Mouse (Mus musculus): ENCODE measurements at regions not wholly inside any gene's neighbourhood (a gene's known extent, or its start where the extent isn't known, plus 50 kb on each side); places are given as distances from the start of the nearest gene placed in this dataset.

DNA sequence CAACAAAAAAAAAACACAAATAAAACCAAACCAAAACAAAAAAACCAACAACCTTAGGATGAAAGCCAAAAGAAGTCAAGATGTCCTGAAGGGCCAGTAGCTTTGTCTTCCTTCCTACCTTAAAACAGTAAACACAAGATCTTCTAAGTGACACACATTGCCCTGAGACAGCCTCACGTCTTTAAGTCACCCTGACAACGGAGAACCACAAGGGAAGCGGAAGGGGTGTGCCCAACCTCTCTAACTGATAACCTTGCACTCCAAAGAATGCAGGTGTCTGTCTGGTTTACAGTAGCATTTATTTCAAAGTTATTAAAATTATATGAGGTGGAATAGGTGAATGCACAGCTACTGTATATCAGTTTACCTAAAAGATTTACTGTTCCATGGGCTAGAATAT lies 105.7 kb upstream of the Pcgf5 start:
- WGBS, result 97% methylated on average over 3 of the region's 3 CpGs
- TF ChIP-seq POLR2A (IDR thresholded peaks at IDR 0.05; ENCODE audit: insufficient read depth, low read depth, low read length) (no peak), CTCF (IDR thresholded peaks at IDR 0.05; ENCODE audit: insufficient read depth, low read depth, low read length) (no peak)
- no peak overlapping the region for H3K27ac ChIP-seq (ENCODE audit: insufficient read depth, low read depth, low read length)
- H3K4me3 ChIP-seq (ENCODE audit: insufficient read depth, low read depth, low read length), result no peak overlapping the region
- H3K4me1 ChIP-seq (ENCODE audit: control insufficient read depth, insufficient read depth, low read length), result no peaks in the 10 kb centered on the region

DNA sequence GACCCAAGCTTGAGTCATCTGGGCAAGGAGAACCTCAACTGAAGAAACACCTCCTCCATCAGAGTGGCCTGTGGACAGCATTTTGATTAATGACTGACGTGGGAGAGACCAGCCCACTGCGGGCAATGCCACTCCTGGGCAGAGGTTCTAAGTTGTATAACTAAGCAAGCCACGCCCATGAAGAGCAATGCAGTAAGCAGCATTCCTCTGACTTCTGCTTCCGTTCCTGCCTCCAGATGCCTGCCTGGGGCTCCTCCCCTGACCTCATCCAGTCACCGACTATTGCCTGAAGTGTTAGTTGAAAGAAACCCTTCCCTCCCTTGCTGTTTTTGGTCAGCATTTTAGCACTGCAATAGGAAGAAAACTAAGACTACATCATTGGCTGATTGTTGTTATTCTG lies 105.2 kb upstream of the Pcgf5 start:
- Histone ChIP-seq H3K4me1 (ENCODE audit: control insufficient read depth, insufficient read depth, low read length) (no peaks in the 10 kb centered on the region), H3K4me3 (ENCODE audit: insufficient read depth, low read depth, low read length) (no peak overlapping the region), H3K27ac (ENCODE audit: insufficient read depth, low read depth, low read length) (no peak overlapping the region)
- TF ChIP-seq CTCF (IDR thresholded peaks at IDR 0.05; ENCODE audit: insufficient read depth, low read depth, low read length) (no peak), POLR2A (IDR thresholded peaks at IDR 0.05; ENCODE audit: insufficient read depth, low read depth, low read length) (no peak)
- 81% methylated on average over 5 of the region's 5 CpGs for WGBS

DNA sequence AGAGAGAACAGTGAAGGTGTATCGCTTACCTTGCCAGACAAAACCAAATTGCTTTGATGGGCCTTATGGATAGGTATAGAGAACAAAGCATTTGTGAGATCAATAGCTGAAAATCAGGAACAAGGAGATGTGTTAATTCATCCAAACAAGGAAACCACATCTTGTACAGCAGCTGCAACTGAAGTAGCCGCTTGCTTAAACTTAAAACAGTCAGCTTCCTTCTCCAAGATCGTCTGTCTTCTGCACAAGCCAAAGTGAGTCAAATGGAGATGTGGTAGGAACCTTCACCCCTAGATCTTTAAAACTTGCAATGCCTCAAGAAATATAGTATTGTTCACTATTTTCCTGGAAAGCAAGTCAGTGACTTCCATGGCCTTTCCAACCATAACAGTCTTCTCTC lies 95.6 kb upstream of the Pcgf5 start:
- peaks cover 2% of the 10 kb centered on the region; the same call in 1 of the 2 replicates for H3K4me1 ChIP-seq (ENCODE audit: control insufficient read depth, insufficient read depth, low read length)
- no peak for TF ChIP-seq POLR2A (IDR thresholded peaks at IDR 0.05; ENCODE audit: insufficient read depth, low read depth, low read length)
- TF ChIP-seq CTCF (IDR thresholded peaks at IDR 0.05; ENCODE audit: insufficient read depth, low read depth, low read length), result no peak
- no peak overlapping the region for H3K4me3 ChIP-seq (ENCODE audit: insufficient read depth, low read depth, low read length)
- WGBS, result 96% methylated on average over 3 of the region's 3 CpGs
- no peak overlapping the region for H3K27ac ChIP-seq (ENCODE audit: insufficient read depth, low read depth, low read length)

DNA sequence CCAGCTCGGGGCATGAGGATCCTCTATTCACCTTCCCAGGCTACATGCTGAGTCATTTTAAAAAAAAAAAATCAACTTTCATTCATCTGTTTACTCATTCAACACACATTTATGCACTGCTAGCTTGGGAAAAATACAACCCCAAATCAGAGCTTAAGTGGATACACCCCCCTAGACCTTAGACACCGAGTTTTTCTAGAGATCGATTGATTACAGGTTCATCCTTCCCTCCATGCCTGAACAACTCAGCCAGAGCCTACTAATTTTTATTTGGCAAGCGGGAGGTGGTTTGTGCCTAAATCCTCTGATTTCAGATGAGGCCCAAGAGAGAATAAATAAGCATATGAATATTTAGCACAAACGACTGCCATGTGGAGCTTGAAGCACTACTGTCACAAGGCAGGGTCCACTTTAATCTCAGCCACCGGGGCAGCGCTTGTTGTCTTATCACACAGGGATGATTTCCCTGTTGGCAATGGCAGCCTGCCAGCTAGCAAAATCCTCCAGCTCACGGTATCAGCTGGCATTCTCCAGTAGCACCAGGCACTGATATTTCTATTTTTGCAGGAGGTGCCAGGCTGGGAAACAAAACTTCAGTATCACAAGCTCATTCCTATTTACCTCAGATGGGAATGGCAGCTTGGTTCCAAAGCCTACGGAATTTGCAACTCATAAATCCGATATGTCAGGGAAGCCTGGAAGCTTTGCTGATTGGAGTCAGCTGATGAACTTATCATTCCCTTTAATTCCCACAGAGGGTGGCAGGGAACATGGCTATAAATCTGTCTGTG lies 90.2 kb upstream of the Pcgf5 start:
- WGBS, result 35% methylated on average over 10 of the region's 10 CpGs
- H3K4me3 ChIP-seq (ENCODE audit: insufficient read depth, low read depth, low read length), result no peak overlapping the region
- peaks cover 6% of the 10 kb centered on the region for H3K4me1 ChIP-seq (ENCODE audit: control insufficient read depth, insufficient read depth, low read length)
- TF ChIP-seq CTCF (IDR thresholded peaks at IDR 0.05; ENCODE audit: insufficient read depth, low read depth, low read length), result no peak
- no peak overlapping the region for H3K27ac ChIP-seq (ENCODE audit: insufficient read depth, low read depth, low read length)

DNA sequence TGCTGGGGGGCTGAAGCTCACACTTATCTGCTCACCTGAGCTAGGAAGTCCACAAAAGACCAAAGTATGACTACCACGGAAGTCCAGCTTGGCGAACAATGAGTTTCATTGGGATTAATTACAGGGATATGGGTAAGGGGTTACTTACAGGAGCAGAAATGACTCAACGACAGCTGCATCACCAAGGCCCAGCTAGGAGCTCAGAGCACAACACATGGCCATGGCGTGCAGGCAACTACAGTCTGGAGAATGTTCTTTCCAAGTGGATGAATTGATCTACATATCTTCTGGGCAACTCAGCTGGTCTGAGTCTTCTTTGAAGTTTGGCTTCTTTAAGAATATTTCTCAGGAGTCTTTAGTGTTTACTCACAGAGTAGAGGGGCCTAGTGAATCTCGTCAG lies 86.3 kb upstream of the Pcgf5 start:
- Histone ChIP-seq H3K4me1 (ENCODE audit: control insufficient read depth, insufficient read depth, low read length) (peaks cover 6% of the 10 kb centered on the region), H3K4me3 (ENCODE audit: insufficient read depth, low read depth, low read length) (no peak overlapping the region), H3K27ac (ENCODE audit: insufficient read depth, low read depth, low read length) (no peak overlapping the region)
- TF ChIP-seq CTCF (IDR thresholded peaks at IDR 0.05; ENCODE audit: insufficient read depth, low read depth, low read length), result no peak
- no peak for TF ChIP-seq POLR2A (IDR thresholded peaks at IDR 0.05; ENCODE audit: insufficient read depth, low read depth, low read length)
- WGBS, result 93% methylated on average over 5 of the region's 5 CpGs

DNA sequence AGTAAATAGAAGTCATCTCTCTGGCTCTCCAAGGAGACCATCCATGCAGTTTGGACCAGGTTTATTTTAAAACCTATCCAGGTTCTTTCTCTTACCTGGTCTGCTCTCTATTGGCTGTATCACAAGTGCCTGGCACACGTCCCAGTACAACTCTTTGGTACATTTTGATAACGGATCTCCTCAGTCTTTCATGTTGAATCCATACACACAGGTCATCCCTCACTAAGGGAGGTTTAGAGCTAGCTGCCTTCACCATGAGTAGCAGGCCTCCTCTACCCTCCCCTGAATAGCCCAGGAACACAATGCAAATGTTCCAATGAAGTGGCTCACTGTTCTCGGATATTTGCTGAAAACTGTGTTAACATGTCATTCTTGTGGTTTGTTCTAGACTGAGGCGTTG lies 84.2 kb upstream of the Pcgf5 start:
- TF ChIP-seq CTCF (IDR thresholded peaks at IDR 0.05; ENCODE audit: insufficient read depth, low read depth, low read length) (no peak), POLR2A (IDR thresholded peaks at IDR 0.05; ENCODE audit: insufficient read depth, low read depth, low read length) (no peak)
- Histone ChIP-seq H3K27ac (ENCODE audit: insufficient read depth, low read depth, low read length) (no peak overlapping the region), H3K4me1 (ENCODE audit: control insufficient read depth, insufficient read depth, low read length) (no peaks in the 10 kb centered on the region), H3K4me3 (ENCODE audit: insufficient read depth, low read depth, low read length) (no peak overlapping the region)
- WGBS, result 84% methylated on average over 4 of the region's 4 CpGs

DNA sequence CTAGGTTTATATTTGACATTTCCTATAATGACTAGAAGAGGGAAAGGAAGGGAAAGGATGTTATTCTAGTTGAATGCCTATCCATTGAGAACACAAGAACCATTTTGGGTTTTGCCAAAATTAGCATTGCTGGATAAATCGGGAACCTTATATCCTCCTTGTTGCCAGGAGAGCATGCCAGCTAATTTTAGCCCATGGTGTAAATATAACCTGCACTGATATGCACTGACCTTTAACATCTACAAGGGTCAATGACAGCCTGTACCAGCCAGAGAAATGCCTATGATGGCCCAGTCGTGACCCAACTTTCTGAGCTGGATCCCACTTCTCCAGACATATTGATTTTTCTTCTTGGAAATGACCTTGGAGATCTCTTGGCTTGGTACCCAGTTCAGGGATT lies 83.7 kb upstream of the Pcgf5 start:
- TF ChIP-seq CTCF (IDR thresholded peaks at IDR 0.05; ENCODE audit: insufficient read depth, low read depth, low read length), result no peak
- no peak for TF ChIP-seq POLR2A (IDR thresholded peaks at IDR 0.05; ENCODE audit: insufficient read depth, low read depth, low read length)
- Histone ChIP-seq H3K4me3 (ENCODE audit: insufficient read depth, low read depth, low read length) (no peak overlapping the region), H3K4me1 (ENCODE audit: control insufficient read depth, insufficient read depth, low read length) (no peaks in the 10 kb centered on the region), H3K27ac (ENCODE audit: insufficient read depth, low read depth, low read length) (no peak overlapping the region)
- WGBS, result 79% methylated on average over 2 of the region's 2 CpGs

DNA sequence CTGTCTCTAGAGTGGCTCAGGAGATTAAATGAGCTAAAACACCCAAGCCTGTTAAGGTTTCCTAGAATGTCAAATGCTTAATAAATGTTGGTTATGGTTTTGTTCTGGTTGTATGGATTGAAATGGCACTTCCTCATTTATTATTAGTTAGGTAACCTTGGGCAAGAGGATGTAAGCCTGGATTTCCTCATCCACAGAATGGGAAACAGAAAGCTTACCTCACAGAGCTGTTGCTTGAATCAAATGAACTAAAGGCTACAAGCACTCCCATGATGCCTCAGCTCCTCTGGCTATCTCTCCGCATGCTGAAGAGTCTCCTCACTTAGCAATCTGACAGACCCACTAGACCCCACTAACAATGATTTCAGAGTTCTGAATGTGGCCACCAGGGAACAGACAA lies 82.8 kb upstream of the Pcgf5 start:
- no peak overlapping the region for H3K4me3 ChIP-seq (ENCODE audit: insufficient read depth, low read depth, low read length)
- no peaks in the 10 kb centered on the region for H3K4me1 ChIP-seq (ENCODE audit: control insufficient read depth, insufficient read depth, low read length)
- TF ChIP-seq CTCF (IDR thresholded peaks at IDR 0.05; ENCODE audit: insufficient read depth, low read depth, low read length) (no peak), POLR2A (IDR thresholded peaks at IDR 0.05; ENCODE audit: insufficient read depth, low read depth, low read length) (no peak)
- WGBS, result 93% methylated on average over 1 of the region's 1 CpGs
- no peak overlapping the region for H3K27ac ChIP-seq (ENCODE audit: insufficient read depth, low read depth, low read length)

DNA sequence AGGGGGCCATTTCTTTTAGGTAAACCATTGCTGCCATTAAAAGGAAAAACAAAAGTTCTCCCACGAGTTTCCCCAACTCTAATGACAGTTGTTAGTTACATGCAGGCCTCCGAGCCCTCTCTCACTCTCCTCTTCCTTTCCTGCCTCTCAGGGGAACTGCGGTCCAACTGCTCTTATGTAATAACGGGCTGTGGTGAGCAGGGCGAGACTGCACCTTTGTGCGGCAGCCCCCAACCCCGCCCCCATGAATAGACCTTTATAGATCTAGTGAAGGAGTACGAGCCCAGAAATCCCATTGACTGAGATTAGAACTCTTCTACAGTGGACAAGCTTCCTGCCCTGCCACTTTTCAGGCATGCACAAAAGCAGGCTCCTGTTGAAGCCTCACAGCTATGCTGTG lies 81.8 kb upstream of the Pcgf5 start:
- 62% methylated on average over 8 of the region's 8 CpGs for WGBS
- no peak overlapping the region for H3K27ac ChIP-seq (ENCODE audit: insufficient read depth, low read depth, low read length)
- no peak overlapping the region for H3K4me3 ChIP-seq (ENCODE audit: insufficient read depth, low read depth, low read length)
- no peak for TF ChIP-seq POLR2A (IDR thresholded peaks at IDR 0.05; ENCODE audit: insufficient read depth, low read depth, low read length)
- no peak for TF ChIP-seq CTCF (IDR thresholded peaks at IDR 0.05; ENCODE audit: insufficient read depth, low read depth, low read length)
- no peaks in the 10 kb centered on the region for H3K4me1 ChIP-seq (ENCODE audit: control insufficient read depth, insufficient read depth, low read length)

DNA sequence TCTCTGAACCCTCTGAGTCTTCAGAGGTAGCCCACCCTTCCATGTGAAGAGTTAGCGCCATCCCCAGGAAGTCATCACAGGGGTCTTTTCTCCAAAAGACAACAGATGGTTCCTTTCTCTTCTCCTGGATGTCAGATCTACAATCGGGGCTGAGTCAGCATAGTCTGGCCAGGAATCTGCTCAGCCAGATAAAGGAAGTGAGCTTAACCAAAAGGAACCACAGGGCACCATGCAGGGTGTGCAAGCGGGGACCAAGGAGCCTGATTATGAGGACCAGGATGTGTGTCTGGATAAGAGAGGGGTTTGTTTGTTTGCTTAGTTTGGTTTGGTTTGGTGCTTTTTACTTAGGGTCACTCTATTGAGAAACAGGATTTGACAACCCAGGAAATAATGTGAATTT lies 74.6 kb upstream of the Pcgf5 start:
- WGBS, result 52% methylated on average over 3 of the region's 3 CpGs
- H3K27ac ChIP-seq (ENCODE audit: insufficient read depth, low read depth, low read length), result no peak overlapping the region
- TF ChIP-seq POLR2A (IDR thresholded peaks at IDR 0.05; ENCODE audit: insufficient read depth, low read depth, low read length), result no peak
- TF ChIP-seq CTCF (IDR thresholded peaks at IDR 0.05; ENCODE audit: insufficient read depth, low read depth, low read length), result no peak
- no peaks in the 10 kb centered on the region for H3K4me1 ChIP-seq (ENCODE audit: control insufficient read depth, insufficient read depth, low read length)
- no peak overlapping the region for H3K4me3 ChIP-seq (ENCODE audit: insufficient read depth, low read depth, low read length)
